Mouse (Mus musculus) thymus, postnatal 36 days (tissue): ENCODE measurements around the gene Gm20388.
"Not testable (repeated sequence)": the region's sequence is repeated elsewhere in the genome, so short reads cannot be mapped to it uniquely, and the experiment has no call there.

Experiments used
- DNase-seq, 2 experiments: peaks; one replicate each; pipeline ENCODE4 v3.0.0; 2022; ENCODE audit warnings: mixed read lengths in 2 of 2

Gm20388 gene

DNA sequence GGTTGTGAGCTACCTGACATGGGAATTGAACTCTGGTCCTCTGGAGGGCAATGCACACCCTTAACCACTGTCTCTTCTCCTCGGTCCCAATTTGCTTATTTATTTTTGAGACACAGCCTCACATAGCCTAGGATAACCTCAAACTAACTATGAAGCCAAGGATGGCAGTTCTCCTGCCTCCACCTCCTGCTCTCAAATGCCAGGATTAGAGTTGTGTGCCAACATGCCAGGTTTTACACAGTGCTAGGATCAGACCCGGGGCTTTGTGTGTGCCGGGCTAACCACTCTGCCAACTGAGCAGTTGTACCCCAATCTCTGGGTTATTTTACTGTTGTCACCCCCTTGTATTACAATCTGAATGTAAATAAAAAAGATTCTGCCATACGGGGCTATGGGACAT lies 4066.9 kb downstream of the Gm20388 start:
- DNase-seq, result no peak

DNA sequence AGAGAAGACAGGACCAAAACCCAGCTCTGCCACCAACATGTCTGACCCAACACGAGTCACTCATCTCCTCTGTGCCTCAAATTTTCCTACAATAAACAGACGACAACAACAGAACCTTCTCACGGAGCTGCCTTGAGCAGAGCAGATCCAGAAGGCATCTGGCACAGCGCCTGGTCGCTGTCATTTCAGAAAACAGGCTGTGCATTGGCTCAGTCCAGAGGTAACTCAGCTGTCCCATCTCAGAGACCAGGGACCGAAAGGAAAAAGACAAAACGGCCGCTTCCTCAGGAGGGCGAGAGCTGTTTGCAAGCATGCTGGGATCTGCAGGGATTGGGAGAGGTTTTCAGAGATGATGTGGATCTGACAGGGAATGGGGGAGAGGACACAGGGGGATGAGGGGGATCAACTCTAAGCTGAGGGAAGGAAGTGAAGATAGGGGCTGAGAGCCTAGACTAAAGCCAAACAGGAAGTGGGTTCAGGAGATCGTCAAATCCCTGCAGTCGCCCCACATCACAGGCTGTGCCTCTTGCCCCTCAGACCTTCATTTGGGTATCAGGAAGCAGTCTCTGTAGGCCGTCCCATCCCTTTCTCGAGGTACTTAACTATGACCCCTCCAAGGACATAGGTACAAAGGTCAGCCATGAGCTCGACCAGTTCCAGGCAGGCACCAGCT lies 4067.7 kb downstream of the Gm20388 start:
- DNase-seq, result no peak

DNA sequence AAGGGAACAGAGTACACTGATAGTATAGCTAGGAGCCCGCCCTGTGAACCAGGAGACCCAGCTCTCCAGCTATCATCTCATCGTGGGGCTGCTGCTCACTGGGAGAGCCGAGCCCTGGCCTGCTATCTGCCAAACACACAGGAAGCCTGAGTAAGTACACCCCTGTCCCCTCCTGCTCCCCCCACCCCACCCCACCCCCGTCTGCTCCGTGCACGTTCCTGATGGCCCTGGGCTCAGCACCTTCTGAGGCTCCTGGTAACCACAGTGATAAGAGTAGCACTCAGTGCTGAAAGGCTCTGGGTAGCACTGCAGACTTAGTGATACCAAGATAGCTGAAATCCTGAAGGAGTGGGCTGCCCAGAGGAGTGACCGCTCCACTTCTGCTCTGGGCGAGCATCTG lies 4068.3 kb downstream of the Gm20388 start:
- no peak for DNase-seq

DNA sequence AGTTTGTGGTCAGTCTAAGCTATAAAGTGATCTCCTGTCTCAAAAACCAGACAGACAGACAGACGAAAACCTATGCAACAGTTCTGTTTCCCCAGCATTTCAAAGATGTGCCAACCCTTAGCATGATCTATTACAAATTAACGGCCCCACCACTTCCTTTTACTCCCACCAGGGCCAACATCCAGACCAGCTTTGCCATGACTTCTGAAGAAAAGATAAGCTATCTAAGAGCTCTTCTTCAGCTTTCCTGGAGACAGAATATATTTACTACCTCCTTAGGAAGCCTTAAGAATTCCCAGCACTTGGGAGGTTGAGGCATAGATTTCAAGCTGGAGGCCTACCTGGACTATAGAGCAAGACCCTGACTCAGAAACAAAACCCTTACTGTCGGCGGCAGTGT lies 4069.6 kb downstream of the Gm20388 start:
- no peak for DNase-seq

DNA sequence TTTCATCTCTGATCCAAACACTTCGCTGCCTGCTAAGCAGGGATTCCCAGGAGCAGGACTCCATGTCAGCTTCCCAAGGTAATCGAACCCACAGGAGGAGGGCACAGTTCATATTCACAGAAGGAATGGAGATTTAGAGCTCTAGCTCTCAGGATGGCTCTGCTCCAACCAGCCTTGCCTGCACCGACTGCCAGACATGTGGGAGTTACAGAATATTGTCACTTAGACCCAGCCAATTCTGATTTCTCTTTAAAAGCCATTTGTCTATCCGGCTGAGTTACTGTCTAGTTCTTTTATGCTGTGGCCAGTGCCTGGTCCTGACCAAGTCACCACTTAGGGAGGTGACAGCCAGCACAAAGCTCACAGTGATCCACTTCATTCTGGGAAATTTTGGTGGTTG lies 4071.0 kb downstream of the Gm20388 start:
- DNase-seq, result no peak

DNA sequence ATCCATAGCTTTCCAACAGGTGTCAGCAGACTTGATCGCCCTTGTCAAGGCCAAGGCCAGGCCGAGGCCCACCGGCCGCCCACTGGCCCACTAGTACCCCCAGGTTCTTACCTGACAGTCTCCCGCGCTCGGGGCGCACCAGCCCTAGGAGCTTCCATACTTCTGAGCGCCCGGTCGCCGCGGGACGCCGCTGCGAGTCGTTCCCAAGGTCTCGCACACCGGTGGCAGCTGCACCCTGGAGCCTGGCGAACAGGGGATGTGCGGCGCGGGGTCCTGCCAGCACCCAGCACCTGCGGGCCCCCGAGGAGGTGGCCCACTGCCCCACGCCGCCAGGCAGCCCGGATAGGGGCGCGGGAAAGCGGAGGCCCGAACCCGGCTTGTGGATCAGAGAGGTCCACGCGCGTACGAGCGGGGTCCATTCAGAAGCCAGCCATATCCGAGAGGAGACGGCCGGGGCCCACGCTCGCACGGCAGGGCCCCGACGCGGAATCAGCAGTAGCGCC lies 4071.7 kb downstream of the Gm20388 start:
- DNase-seq, result peak; percentile 30 to 37

DNA sequence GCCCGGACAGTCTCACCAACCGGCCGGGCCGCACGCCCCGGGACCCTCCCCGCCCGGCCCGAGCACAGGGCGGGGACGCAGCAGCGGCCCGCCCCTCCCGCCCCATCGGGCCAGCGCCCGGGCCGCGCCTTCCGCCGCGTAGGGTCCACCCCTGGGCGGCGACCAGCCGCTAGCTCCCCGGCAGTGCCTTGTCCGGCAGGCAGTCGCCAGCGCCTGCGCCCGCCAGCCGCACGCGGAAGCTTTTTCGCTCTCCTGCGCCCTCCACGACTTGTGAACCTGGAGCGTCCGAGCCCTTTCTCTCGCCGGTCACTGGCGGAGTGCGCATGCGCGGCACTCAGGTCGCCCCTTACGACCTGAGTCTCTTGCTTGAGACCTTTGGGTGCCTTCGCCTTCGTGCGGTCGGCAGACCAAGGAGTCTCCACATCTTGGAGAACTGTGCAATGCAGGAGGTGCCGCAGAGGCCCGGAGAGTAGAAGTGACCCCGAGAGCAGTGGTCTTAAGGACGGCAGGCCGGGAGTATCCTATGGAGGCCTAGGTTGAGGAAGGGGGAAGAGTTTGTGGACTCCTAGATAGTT lies 4072.3 kb downstream of the Gm20388 start, which contains the start of gene Abcb10:
TSS of gene Abcb10 (minus strand) at position 297 of the 575 bp plus-strand sequence.
- DNase-seq, result peak; percentile 63 to 66

DNA sequence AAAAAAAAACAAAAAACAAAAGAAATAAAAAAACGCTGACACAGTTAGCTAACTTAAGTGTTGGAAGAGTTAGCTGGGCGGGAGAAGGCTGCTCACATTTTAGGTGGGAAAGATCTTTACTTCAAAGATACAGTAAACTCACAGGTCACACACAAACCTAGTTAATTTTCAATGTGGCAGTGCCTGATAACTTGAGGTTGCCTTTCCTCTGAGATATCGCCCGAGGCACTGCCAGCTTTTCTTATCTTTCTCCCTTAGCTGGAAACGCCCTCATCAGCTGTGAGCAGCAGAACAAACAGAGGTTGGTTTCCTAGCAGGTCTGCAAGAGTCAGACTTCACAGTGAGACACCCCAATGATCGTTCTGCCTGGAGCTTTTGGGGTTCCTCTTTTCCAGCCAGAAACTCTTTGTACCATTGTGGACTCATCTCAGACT lies 4078.0 kb downstream of the Gm20388 start:
- DNase-seq, result no peak

DNA sequence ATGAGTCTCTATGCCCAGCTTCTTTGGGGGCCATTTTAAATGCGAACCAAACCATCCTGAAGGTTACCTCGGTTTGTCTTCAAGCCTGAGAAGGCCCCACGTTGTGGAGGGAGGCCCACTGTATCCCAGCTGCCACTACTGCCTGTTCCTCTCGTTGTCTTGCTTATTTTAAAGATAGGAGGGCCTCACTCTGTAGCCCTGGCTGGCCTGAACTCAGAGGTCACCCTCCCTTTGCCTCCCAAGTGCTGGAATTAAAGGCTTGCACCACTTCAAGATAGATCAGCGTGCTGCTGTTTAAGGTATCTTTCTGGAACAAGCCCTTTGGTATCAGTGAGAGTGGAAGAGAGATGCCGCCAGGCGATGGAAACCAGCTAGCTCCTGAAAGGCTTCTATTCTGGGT lies 4078.5 kb downstream of the Gm20388 start:
- no peak for DNase-seq

DNA sequence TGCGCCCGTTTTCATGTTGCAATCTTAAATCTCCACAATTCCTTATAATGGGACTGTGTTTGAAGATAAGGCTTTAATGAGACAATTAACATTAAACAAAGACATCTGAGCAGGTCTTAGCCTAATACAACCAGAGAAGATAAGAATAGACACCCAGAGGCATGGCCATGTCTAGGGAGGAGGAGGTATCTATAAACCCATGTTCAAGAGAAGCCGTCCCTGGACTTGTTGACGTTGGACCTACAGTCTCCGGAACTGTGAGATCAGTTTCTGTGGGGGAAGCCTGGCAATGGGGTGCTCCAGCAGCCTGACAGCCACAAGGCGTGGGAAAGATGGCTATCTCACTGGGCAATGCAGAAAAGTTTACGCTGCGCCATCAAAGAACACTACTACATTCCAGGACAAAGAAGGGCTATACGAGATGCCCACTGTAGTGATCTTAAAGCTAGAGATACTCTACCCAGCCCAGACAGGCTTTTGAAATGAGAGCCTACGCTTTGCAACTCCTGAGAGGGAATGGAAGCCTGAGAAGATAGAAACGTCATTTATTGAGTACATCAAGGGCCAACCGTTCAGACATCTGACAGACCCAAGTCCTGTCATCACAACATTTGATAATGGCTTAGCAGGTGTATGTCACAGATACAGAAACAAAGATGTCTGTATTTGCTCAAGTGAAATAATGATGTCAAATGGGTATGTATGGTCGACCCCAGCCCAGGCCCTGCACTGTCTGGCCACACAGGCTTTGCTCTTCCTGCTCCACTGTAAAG lies 4079.8 kb downstream of the Gm20388 start:
- no peak for DNase-seq

DNA sequence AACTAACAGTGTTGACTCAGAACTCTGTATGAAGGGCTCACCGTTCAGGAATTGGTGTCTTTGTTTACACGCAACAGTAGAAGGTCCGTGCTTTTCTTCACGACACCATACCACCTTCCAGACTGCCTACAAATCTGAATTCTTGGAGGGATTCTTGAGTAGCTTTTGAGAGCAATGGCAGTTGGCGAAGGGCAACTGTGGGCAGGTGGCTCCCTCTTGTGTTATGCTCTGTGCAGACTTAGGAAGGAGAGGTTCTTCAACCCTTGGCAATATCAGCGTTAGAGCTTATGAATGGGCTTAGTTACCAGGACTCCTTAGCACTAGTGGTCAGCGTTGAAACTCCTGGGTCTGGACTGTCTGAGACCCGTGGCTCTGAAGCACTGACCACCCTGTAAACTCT lies 4081.9 kb downstream of the Gm20388 start:
- DNase-seq, result no peak

DNA sequence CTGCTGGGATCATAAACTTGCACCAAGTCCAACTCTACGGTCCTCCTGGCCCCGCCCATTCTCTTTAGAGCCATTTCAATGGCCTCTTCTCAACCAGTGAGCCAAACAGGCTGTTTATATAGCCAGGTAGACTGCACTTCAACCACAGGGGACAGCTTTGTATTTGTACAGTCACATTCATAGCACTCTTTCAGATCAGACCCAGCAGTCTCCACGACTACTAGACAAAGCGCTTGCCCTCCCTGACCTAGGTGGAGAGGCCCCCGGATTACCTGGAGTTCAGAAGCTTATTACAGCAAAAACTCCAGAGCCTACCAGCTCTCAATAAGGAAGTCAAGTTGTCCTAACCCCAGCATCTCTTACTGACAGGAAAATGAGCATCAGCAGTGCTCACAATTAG lies 4083.0 kb downstream of the Gm20388 start:
- no peak for DNase-seq

DNA sequence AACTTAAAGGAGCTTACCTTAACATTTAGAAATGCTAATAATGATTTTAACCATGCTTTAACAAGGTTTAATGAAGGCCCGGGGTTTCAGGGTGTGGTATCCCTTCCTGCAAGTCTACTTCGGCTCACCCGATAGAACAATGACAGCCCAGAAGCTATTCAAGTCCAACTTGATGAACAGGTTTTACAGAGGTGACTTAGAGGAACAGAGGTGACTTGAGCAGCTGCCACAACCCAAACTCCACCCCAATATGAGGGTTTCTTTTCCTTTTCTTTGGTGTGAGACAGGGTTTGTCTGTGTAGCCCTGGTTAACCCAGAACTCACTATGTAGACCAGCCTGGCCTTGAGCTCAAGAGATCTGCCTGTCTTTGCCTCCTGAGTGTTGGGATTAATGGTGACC lies 4083.4 kb downstream of the Gm20388 start:
- DNase-seq, result no peak

DNA sequence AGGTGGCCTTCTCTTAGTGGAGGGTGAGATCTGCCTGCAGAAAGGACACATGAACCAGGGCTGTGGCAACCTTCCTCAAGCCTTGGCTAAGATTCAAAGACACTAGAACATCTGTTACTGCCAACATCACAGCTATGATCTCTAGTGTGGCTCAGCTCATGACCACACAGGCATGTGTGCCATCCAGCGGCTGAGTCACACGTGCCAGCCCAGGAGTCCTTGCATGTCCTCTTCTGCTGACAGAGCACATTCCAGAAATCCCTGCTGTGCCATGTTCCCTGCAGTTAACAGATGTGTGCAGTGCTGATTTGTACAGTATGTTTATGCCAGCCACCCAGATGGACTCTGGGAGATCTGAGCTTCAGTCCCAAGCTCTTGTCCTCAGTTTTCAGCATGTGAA lies 4088.9 kb downstream of the Gm20388 start:
- DNase-seq, result no peak

DNA sequence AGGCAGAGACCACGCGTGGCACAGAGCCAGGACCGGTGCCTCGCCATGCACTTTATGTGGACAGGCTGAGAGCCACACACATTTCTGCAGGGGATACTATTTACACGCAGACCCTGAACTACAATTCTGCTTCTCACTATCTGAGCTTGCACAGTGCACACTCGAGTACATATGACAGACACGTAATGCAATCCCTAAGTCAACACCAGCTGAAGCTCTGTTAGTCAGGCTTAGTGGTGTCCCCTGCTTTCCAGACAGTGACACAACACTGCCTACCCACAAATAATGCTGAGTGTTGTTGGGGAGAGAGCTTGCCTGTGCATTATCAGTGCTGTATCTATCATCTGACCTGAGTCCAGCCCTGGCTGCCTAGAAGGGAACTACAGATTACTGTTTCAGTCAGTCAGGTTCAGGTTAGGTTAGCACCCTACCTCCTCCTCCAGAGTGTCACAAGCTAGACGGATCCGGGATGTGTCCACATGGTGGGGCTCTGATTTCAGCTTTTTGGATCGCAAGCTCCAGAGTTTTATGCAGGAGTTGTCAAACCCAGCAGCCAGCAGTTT lies 4092.0 kb downstream of the Gm20388 start:
- no peak for DNase-seq

DNA sequence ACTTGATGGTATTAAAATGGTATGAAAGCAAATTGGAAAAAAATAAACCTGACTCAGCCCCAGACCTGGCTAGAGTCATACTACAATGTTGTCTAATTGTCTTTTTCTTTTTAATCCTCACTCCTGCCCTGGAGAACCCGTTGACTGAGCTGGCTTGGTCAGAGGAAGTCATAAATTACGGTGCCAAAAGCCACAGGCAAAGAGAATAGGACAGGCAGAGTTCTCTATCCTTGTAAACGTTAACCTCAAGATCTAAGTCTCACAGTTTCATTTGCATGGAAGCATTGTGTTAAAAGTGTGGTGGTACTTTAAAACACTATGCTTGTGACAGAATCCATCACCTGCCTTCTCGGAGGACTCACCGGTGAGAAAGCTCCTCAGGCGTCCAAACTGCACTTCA lies 4097.2 kb downstream of the Gm20388 start:
- DNase-seq, result no peak

DNA sequence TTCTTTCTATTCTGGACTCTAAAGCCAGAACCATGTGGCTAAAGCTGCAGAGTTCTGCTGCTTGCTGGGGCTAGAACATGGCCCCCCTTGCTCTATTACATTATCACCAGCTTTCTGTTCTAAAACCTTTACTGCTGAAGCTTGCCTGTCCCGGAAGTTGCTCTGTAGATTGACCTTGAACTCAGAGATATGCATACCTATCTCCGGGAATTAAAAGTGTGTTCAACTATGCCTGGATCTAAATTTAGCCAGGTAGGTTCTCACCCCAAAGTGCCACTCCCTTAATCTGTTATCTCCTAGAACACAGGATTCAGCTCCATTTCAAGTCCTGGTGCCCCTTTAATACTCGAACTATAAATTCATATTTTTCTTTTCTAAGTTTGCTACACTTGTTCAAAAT lies 4100.9 kb downstream of the Gm20388 start:
- no peak for DNase-seq

DNA sequence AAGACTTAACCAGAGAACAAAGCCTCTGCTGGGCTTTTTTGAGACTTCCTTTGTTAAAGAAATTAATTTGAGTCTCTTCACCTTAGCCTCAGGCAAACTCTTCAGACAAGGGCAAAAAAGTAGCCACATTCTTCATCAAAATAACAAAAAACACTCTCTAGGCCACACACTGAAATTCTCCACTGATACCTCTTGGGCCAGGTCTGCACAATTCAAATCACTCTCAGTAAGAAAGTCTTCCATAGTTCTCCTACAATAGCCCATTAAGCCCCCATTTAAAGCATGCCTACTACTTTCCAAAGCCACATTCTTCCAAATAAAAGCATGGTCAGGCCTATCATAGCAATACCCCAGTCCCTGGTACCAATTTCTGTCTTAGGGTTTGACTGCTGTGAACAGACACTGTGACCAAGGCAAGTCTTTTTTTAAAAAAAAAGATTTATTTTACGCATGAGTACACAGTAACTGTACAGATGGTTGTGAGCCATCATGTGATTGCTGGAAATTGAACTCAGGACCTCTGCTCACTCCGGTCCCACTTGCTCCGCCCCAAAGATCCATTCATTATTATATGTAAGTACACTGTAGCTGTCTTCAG lies 4101.4 kb downstream of the Gm20388 start:
- no peak for DNase-seq

DNA sequence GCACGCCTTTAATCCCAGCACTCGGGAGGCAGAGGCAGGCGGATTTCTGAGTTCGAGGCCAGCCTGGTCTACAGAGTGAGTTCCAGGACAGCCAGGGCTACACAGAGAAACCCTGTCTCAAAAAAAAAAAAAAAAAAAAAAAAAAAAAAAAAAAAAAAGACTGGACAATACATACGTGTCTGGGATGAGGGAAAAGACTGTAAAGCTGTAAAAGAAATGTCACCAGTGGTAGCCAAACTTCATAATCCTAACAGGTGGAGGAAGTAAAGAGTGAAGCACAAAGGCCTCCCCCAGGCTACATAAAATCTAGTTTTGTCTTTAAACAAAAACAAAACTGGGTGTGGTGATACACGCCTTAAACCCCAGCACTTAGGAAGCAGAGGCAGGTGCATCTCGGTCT lies 4103.7 kb downstream of the Gm20388 start:
- not testable (repeated sequence) for DNase-seq

DNA sequence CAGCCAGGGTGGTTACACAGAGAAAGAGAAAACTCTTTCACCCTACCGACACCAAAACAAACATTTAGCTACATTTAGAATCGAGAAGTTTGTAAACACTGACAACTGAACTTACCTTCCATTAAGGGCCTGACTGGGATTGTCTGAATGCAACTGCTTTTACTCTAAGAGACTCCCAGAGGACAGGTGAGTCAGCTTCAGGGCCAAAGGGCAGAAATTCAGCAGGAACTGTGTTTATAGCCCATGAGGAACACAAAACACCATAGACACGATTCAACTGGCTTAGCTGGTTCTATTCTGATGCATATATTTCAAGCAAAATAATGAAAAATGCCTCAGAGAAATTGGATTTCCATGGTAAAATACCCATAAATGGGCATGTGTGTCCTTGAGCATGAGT lies 4104.1 kb downstream of the Gm20388 start:
- DNase-seq, result no peak

DNA sequence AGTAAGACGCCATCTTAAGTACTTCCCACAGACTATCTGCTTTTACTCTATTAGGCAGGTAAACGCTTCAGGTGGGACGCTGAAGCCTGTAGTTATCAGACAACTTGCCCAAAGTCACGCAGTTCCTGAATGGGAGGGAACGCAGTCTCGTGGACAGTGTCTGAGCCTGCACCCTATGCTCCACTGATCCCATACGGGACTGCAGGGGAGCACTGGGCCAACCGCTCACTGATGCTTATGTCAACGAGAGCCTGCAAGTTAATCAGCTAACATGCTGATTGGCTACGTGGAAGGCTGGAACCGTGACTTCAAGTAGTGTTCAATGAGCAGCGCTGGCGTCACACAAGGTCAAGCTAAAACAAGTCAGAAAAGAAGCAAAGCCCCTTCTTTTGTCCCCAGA lies 4109.1 kb downstream of the Gm20388 start:
- DNase-seq, result peak; percentile 8 to 18

DNA sequence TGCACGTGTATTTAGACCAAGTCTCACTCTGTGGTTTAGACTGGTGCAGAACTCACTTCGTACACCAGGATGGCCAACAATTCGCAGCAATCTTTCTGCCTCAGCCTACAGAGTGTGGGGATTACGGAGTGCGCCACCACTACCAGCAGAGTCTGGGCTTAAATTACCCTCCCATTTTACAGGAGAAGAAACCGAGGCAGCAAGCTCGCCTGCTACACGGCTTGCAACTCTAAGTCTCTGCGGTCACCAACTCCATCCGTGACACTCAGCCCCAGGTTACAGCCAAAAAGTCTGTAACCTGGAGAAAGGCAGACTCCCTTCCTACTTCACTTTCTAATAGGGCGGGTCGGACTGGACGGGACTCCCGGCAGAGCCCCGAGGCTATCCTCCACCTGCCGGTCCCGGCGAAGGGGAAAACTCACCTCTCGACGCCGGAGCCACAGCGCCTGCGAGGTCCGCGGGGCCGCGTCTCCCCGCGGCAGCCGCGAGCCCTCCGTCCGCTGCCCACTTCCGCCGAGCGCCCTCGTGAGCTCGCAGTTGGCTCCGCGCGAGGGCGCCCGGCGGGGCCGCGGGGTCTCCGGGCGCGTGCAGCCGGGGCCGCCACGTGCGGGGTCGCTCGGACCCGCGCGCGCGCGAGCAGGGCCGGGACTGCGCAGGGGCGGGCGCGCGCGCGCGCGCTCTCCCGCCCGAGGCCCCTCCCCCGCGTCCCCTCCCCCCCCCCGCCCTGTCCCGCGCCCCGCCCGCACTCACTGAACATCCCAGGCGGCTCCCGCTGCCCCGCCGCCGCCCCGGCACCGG lies 4110.0 kb downstream of the Gm20388 start:
- peak; percentile 68 to 78 for DNase-seq
